Mouse (Mus musculus): Measurements from ENCODE around the gene Agt. TPM values are rescaled to one million over a fixed set of nuclear protein-coding genes. Genes with fewer than 3 reads are reported as not detected.

Gene Agt
- total and polyA plus RNA-seq, 3 experiments = not detected

- H3K4me2 ChIP-seq (ENCODE audit: insufficient read depth, low read depth, poor library complexity, severe bottlenecking) = no peak overlapping the region
- no peak overlapping the region for H3K4me3 ChIP-seq (replicated peaks in 1 of 3; ENCODE audit: low read depth in 2 of 3, low read length in 2 of 3, poor library complexity in 1 of 3)
- TF ChIP-seq TCF12 (IDR thresholded peaks at IDR 0.05; ENCODE audit: low read depth, low read length) (no peak), POLR2A (IDR thresholded peaks at IDR 0.05; ENCODE audit: low read depth, low read length) (no peak), ETS1 (conservative IDR thresholded peaks at IDR 0.05; ENCODE audit: low read depth, low read length) (no peak), USF2 (conservative IDR thresholded peaks at IDR 0.05; ENCODE audit: low read depth, low read length) (peak; percentile 32; the same call in 1 of the 2 replicates), USF1 (IDR thresholded peaks at IDR 0.05; ENCODE audit: low read depth, low read length) (peak; percentile 21), ZC3H11A (IDR thresholded peaks at IDR 0.05; ENCODE audit: low read depth, low read length) (no peak), ELF1 (IDR thresholded peaks at IDR 0.05; ENCODE audit: low read depth, low read length) (no peak), BHLHE40 (IDR thresholded peaks at IDR 0.05; ENCODE audit: low read depth, low read length) (0 out of 2 replicates have a peak, but pooled peaks have one; percentile 15), CHD1 (IDR thresholded peaks at IDR 0.05; ENCODE audit: low read depth, low read length) (no peak), MYC (IDR thresholded peaks at IDR 0.05; ENCODE audit: low read depth, low read length) (no peak)
- H3K9ac ChIP-seq (ENCODE audit: insufficient read depth, low read depth) = no peak overlapping the region
- no peaks in the 10 kb centered on the region for H3K79me2 ChIP-seq (replicated peaks; ENCODE audit: control insufficient read depth, extremely low read depth, insufficient read depth, poor library complexity, severe bottlenecking)
- H3K27ac ChIP-seq (ENCODE audit: insufficient read depth, low read depth) = no peak overlapping the region
- no peaks in the 10 kb centered on the region for H3K9me3 ChIP-seq (replicated peaks; ENCODE audit: low read length)
- dilution Hi-C loops (cut with MboI; ENCODE audit: extremely low pct_ligation_motif_present, extremely low pct_unique_long_range_greater_than_20kb, low sequenced_read_pairs) = no loop called here
- H3K4me1 ChIP-seq (ENCODE audit: control insufficient read depth in 1 of 2, insufficient read depth in 2 of 2) = peaks cover 6 to 23% of the 10 kb centered on the region in 2 experiments
- DNase-seq (ENCODE audit: extremely low read depth) = no peak
- H3K27me3 ChIP-seq (replicated peaks) = peaks cover 60% of the 10 kb centered on the region
- no peaks in the 10 kb centered on the region for H3K36me3 ChIP-seq (replicated peaks in 1 of 2; ENCODE audit: control insufficient read depth in 1 of 2, insufficient read depth in 1 of 2, low read length in 1 of 2)
- in situ Hi-C loops (cut with MboI; ENCODE audit: low pct_ligation_motif_present, low pct_unique_long_range_greater_than_20kb, low sequenced_read_pairs) = no loop called here
Measured at GRCm38 (mm10) chr8:124569100-124569499, 406 bp downstream of the Agt start.

- in situ Hi-C loops (cut with MboI; ENCODE audit: low pct_ligation_motif_present, low pct_unique_long_range_greater_than_20kb, low sequenced_read_pairs) = no loop called here
- dilution Hi-C loops (cut with MboI; ENCODE audit: extremely low pct_ligation_motif_present, extremely low pct_unique_long_range_greater_than_20kb, low sequenced_read_pairs) = no loop called here
Measured at GRCm38 (mm10) chr8:124567584-124567983, 1.9 kb downstream of the Agt start.

GRCm38 (mm10) chr8:124567126-124567525, 2.4 kb downstream of the Agt start:
- Histone ChIP-seq H3K36me3 (replicated peaks in 1 of 2; ENCODE audit: control insufficient read depth in 1 of 2, insufficient read depth in 1 of 2, low read length in 1 of 2) (no peaks in the 10 kb centered on the region), H3K27ac (ENCODE audit: insufficient read depth, low read depth) (no peak overlapping the region), H3K27me3 (replicated peaks) (peaks cover 79% of the 10 kb centered on the region), H3K4me2 (ENCODE audit: insufficient read depth, low read depth, poor library complexity, severe bottlenecking) (no peak overlapping the region), H3K4me1 (ENCODE audit: control insufficient read depth in 1 of 2, insufficient read depth in 2 of 2) (peaks cover 3 to 12% of the 10 kb centered on the region in 2 experiments; a peak in 3 of 4 replicates), H3K9ac (ENCODE audit: insufficient read depth, low read depth) (no peak overlapping the region), H3K79me2 (replicated peaks; ENCODE audit: control insufficient read depth, extremely low read depth, insufficient read depth, poor library complexity, severe bottlenecking) (no peaks in the 10 kb centered on the region), H3K9me3 (replicated peaks; ENCODE audit: low read length) (no peaks in the 10 kb centered on the region), H3K4me3 (replicated peaks in 1 of 3; ENCODE audit: low read depth in 2 of 3, low read length in 2 of 3, poor library complexity in 1 of 3) (no peak overlapping the region)
- DNase-seq (ENCODE audit: extremely low read depth) = no peak
- in situ Hi-C loops (cut with MboI; ENCODE audit: low pct_ligation_motif_present, low pct_unique_long_range_greater_than_20kb, low sequenced_read_pairs) (no loop called here), dilution Hi-C loops (cut with MboI; ENCODE audit: extremely low pct_ligation_motif_present, extremely low pct_unique_long_range_greater_than_20kb, low sequenced_read_pairs) (no loop called here)
- TF ChIP-seq KAT2A (IDR thresholded peaks at IDR 0.05; ENCODE audit: insufficient replicate concordance, low read length) (no peak), RCOR1 (conservative IDR thresholded peaks at IDR 0.05; ENCODE audit: low read depth, low read length) (no peak), MAX (IDR thresholded peaks at IDR 0.05; ENCODE audit: low read length) (no peak), ELF1 (IDR thresholded peaks at IDR 0.05; ENCODE audit: low read depth, low read length) (no peak), ZC3H11A (IDR thresholded peaks at IDR 0.05; ENCODE audit: low read depth, low read length) (no peak), JUND (conservative IDR thresholded peaks at IDR 0.05; ENCODE audit: low read depth, low read length) (no peak), NRF1 (IDR thresholded peaks at IDR 0.05; ENCODE audit: low read depth, low read length) (no peak), TCF12 (IDR thresholded peaks at IDR 0.05; ENCODE audit: low read depth, low read length) (no peak), ZNF384 (IDR thresholded peaks at IDR 0.05; ENCODE audit: low read depth, low read length) (no peak), PAX5 (IDR thresholded peaks at IDR 0.05; ENCODE audit: low read length) (no peak), SMC3 (IDR thresholded peaks at IDR 0.05; ENCODE audit: low read depth, low read length) (no peak), POLR2A (IDR thresholded peaks at IDR 0.05; ENCODE audit: low read depth, low read length) (no peak), UBTF (IDR thresholded peaks at IDR 0.05; ENCODE audit: low read depth, low read length) (no peak), ETS1 (conservative IDR thresholded peaks at IDR 0.05; ENCODE audit: low read depth, low read length) (no peak), ZKSCAN1 (IDR thresholded peaks at IDR 0.05; ENCODE audit: borderline replicate concordance, low read depth, low read length) (no peak), EP300 (IDR thresholded peaks at IDR 0.05; ENCODE audit: low read length) (no peak), SIN3A (IDR thresholded peaks at IDR 0.05; ENCODE audit: low read length) (no peak)

More at GRCm38 (mm10) chr8:124567584-124567983, 1.9 kb downstream of the Agt start:
- Histone ChIP-seq H3K4me2 (ENCODE audit: insufficient read depth, low read depth, poor library complexity, severe bottlenecking) (no peak overlapping the region), H3K27me3 (replicated peaks) (peaks cover 75% of the 10 kb centered on the region), H3K9ac (ENCODE audit: insufficient read depth, low read depth) (no peak overlapping the region), H3K9me3 (replicated peaks; ENCODE audit: low read length) (no peaks in the 10 kb centered on the region), H3K79me2 (replicated peaks; ENCODE audit: control insufficient read depth, extremely low read depth, insufficient read depth, poor library complexity, severe bottlenecking) (no peaks in the 10 kb centered on the region), H3K4me3 (replicated peaks in 1 of 3; ENCODE audit: low read depth in 2 of 3, low read length in 2 of 3, poor library complexity in 1 of 3) (no peak overlapping the region), H3K36me3 (replicated peaks in 1 of 2; ENCODE audit: control insufficient read depth in 1 of 2, insufficient read depth in 1 of 2, low read length in 1 of 2) (no peaks in the 10 kb centered on the region), H3K27ac (ENCODE audit: insufficient read depth, low read depth) (no peak overlapping the region), H3K4me1 (ENCODE audit: control insufficient read depth in 1 of 2, insufficient read depth in 2 of 2) (peaks cover 3 to 13% of the 10 kb centered on the region in 2 experiments)
- no peak for DNase-seq (ENCODE audit: extremely low read depth)
- TF ChIP-seq UBTF (IDR thresholded peaks at IDR 0.05; ENCODE audit: low read depth, low read length) = no peak
- no peak for TF ChIP-seq ZKSCAN1 (IDR thresholded peaks at IDR 0.05; ENCODE audit: borderline replicate concordance, low read depth, low read length)

All from CH12.LX (cell line).